Mouse (Mus musculus) liver, embryonic 14.5 days (tissue): ENCODE measurements at regions not wholly inside any gene's neighbourhood (a gene's known extent, or its start where the extent isn't known, plus 50 kb on each side); places are given as distances from the start of the nearest gene placed in this dataset. TPM values are rescaled to one million over a fixed set of nuclear protein-coding genes. Genes with fewer than 3 reads are reported as not detected.

Experiments
- microRNA-seq: library from miRNA; unstranded; fragments of <30 nt; microRNA quantifications from one replicate; pipeline ENCODE4, GENCODE M21; 2016

Small RNAs in the stretch of these regions (microRNA-seq; reads per million reads assigned to microRNA genes)
- gene Mir7094-1 = not detected
- not detected for gene Mir7094-2
